Mouse (Mus musculus): Measurements from ENCODE around the gene Lrrc1.

GRCm38 (mm10) chr9:77427292-77428114, 117.2 kb downstream of the Lrrc1 start:
- no peak for TF ChIP-seq POLR2A (IDR thresholded peaks at IDR 0.05; ENCODE audit: extremely low read depth, insufficient read depth, low read length)
- TF ChIP-seq CTCF (IDR thresholded peaks at IDR 0.05; ENCODE audit: extremely low read depth, insufficient read depth, low read length) = no peak
